Mouse (Mus musculus) olfactory bulb, adult 2 months (tissue): ENCODE measurements around the gene Olfr490.

Experiments
- CTCF ChIP-seq: fragments of 200-500 bp; IDR thresholded peaks from 2 replicates; pipeline ENCODE4 v1.5.1; 2012; ENCODE audit warnings: low read depth, mild to moderate bottlenecking, low read length, moderate library complexity; ENCODE audit not compliant: insufficient read depth
- POLR2A ChIP-seq: fragments of 200-500 bp; IDR thresholded peaks from 2 replicates; pipeline ENCODE4 v1.6.1; 2012; ENCODE audit warnings: mild to moderate bottlenecking, low read depth, low read length, moderate library complexity; ENCODE audit not compliant: insufficient read depth

DNA sequence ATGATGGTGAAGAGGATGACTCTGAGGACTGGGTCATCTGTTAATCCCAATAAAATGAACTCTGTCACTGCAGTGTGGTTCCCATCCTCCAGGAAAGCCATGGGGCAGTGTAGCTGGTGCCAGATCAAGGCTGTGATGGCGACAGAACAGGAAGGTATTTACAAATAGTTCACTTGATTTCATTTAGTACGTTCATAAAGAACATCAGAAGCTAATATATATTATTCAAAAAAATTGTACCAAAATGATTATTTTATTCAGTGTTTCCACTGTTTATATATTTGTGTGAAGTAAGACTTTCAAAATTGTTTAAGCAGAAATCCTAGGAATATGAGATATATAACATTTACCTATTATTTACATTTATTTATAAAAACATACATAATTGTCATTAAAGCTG lies 34.8 kb upstream of the Olfr490 start, which contains the start of gene Olfr492:
- no peak for TF ChIP-seq POLR2A
- no peak for TF ChIP-seq CTCF
